Comparison of ENCODE assay signal across 11 mouse cellular contexts in the genomic region with DNA sequence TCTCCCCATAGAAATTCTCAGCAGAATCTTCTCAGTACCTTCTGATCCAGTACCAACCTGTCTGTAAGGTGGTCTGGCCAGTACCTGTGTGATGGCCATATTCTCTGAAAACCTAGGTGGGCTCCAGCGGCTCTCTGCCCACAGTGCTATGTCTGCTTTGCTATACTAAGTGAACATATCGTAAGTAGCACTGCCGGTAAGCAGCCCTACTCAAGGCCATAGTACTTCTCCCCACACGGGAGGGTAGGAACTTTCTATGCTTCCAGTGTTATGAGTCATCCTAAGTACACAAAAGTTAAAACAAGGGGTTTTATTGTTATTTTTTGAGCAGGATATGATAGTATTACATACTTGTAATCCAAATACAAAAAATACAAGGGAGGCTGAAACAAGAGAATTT. TPM values are rescaled to one million over a fixed set of nuclear protein-coding genes. Genes with fewer than 3 reads are reported as not detected.
DNase-seq lines count a peak whose midpoint lies in the region; ATAC-seq and TF ChIP-seq lines count a peak whose summit lies in the region.
"Had no signal": no experiment of that assay in that cellular context is flagged by ENCODE, and none has a peak within 500 bp of the region (broad histone marks: within the 10 kb centered on the region; RNA-seq: fewer than 3 reads in every experiment).

No protein-coding gene starts in this region.

- intact Hi-C loops in left cerebral cortex, postnatal 10 days (cut with DNase I): no loop called here

- H3K27ac ChIP-seq in forebrain, embryonic 10.5 days: peak overlapping the region; percentile 84; the same call in 1 of the 2 replicates
- no peak overlapping the region for H3K27ac ChIP-seq in forebrain, embryonic 16.5 days (ENCODE audit: low read length)
- H3K27ac ChIP-seq in limb, embryonic 13.5 days: no peak overlapping the region; the same call in 1 of the 2 replicates
- H3K27ac ChIP-seq in limb, embryonic 10.5 days: no peak overlapping the region; the same call in 1 of the 2 replicates
- peak overlapping the region; percentile 61 for H3K27ac ChIP-seq in embryonic facial prominence, embryonic 15.5 days (replicated peaks)
- peak overlapping the region; percentile 86 for H3K27ac ChIP-seq in liver, postnatal 0 days (ENCODE audit: low read depth)

- 84% methylated on average over 4 of the region's 4 CpGs for WGBS in forebrain, embryonic 10.5 days
- WGBS in forebrain, embryonic 16.5 days: 82% methylated on average over 4 of the region's 4 CpGs
- WGBS in limb, embryonic 13.5 days: 78% methylated on average over 4 of the region's 4 CpGs
- 75% methylated on average over 4 of the region's 4 CpGs for WGBS in limb, embryonic 10.5 days
- 62% methylated on average over 4 of the region's 4 CpGs for WGBS in embryonic facial prominence, embryonic 15.5 days
- WGBS in liver, postnatal 0 days (ENCODE audit: insufficient replicate concordance): 33% methylated on average over 4 of the region's 4 CpGs

- no peak for ATAC-seq in forebrain, embryonic 16.5 days
- no peak for ATAC-seq in limb, embryonic 13.5 days (ENCODE audit: low FRiP score, low read depth)
- ATAC-seq in embryonic facial prominence, embryonic 15.5 days (ENCODE audit: insufficient number of reproducible peaks, low FRiP score, low TSS enrichment, low read depth): no peak
- no peak for ATAC-seq in liver, postnatal 0 days

- H3K9ac ChIP-seq in forebrain, embryonic 16.5 days (replicated peaks; ENCODE audit: low read depth, low read length): no peak overlapping the region
- no peak overlapping the region for H3K9ac ChIP-seq in limb, embryonic 13.5 days
- no peak overlapping the region for H3K9ac ChIP-seq in embryonic facial prominence, embryonic 15.5 days
- H3K9ac ChIP-seq in liver, postnatal 0 days (replicated peaks): peak overlapping the region; percentile 28; the same call in 1 of the 2 replicates

- TF ChIP-seq EP300 in liver, postnatal 0 days (IDR thresholded peaks at IDR 0.05; ENCODE audit: low read depth): no peak

- no peaks in the 10 kb centered on the region for H3K27me3 ChIP-seq in forebrain, embryonic 10.5 days (ENCODE audit: poor library complexity, severe bottlenecking)
- no peaks in the 10 kb centered on the region for H3K27me3 ChIP-seq in forebrain, embryonic 16.5 days (replicated peaks; ENCODE audit: control insufficient read depth, insufficient read depth, low read length)
- no peaks in the 10 kb centered on the region for H3K27me3 ChIP-seq in limb, embryonic 13.5 days
- H3K27me3 ChIP-seq in limb, embryonic 10.5 days (ENCODE audit: low read depth, poor library complexity, severe bottlenecking): no peaks in the 10 kb centered on the region
- no peaks in the 10 kb centered on the region for H3K27me3 ChIP-seq in embryonic facial prominence, embryonic 15.5 days
- H3K27me3 ChIP-seq in liver, postnatal 0 days (ENCODE audit: insufficient read depth, low read length): no peaks in the 10 kb centered on the region

- H3K36me3 ChIP-seq in forebrain, embryonic 10.5 days (replicated peaks): peaks cover 12% of the 10 kb centered on the region
- no peaks in the 10 kb centered on the region for H3K36me3 ChIP-seq in forebrain, embryonic 16.5 days (ENCODE audit: control insufficient read depth, insufficient read depth)
- H3K36me3 ChIP-seq in limb, embryonic 13.5 days: no peaks in the 10 kb centered on the region
- peaks cover 2% of the 10 kb centered on the region for H3K36me3 ChIP-seq in limb, embryonic 10.5 days
- no peaks in the 10 kb centered on the region for H3K36me3 ChIP-seq in embryonic facial prominence, embryonic 15.5 days
- H3K36me3 ChIP-seq in liver, postnatal 0 days (replicated peaks; ENCODE audit: insufficient read depth, low read length): 0 out of 2 replicates have a peak, but pooled peaks cover 2% of the 10 kb centered on the region

- H3K4me2 ChIP-seq in forebrain, embryonic 16.5 days (ENCODE audit: low read length): no peak overlapping the region
- 0 out of 2 replicates have a peak overlapping the region, but pooled peaks have one; percentile 11 for H3K4me2 ChIP-seq in limb, embryonic 13.5 days (replicated peaks)
- no peak overlapping the region for H3K4me2 ChIP-seq in embryonic facial prominence, embryonic 15.5 days (replicated peaks)
- H3K4me2 ChIP-seq in liver, postnatal 0 days (ENCODE audit: low read depth, low read length): peak overlapping the region; percentile 54

- no peak for TF ChIP-seq CTCF in liver, postnatal 0 days (IDR thresholded peaks at IDR 0.05; ENCODE audit: low read depth)

- DNase-seq in forebrain, embryonic 10.5 days (ENCODE audit: extremely low spot score, low spot score): no peak
- no peak for DNase-seq in limb, embryonic 10.5 days (ENCODE audit: low spot score)
- DNase-seq in liver, postnatal 0 days: no peak
- no peak for DNase-seq in cerebellum, postnatal 25 days
- no peak for DNase-seq in left cerebral cortex, postnatal 10 days (ENCODE audit: extremely low spot score in 1 of 2, low spot score in 2 of 2)
- DNase-seq: adrenal gland, postnatal 14 days; kidney, adult 9 months; spleen, adult 18-20 months had no signal

- no peak overlapping the region for H3K4me3 ChIP-seq in forebrain, embryonic 10.5 days
- H3K4me3 ChIP-seq in forebrain, embryonic 16.5 days (replicated peaks; ENCODE audit: low read length): no peak overlapping the region
- no peak overlapping the region for H3K4me3 ChIP-seq in limb, embryonic 13.5 days
- H3K4me3 ChIP-seq in limb, embryonic 10.5 days: no peak overlapping the region
- H3K4me3 ChIP-seq in embryonic facial prominence, embryonic 15.5 days (replicated peaks): no peak overlapping the region
- H3K4me3 ChIP-seq in liver, postnatal 0 days (ENCODE audit: low read depth, low read length): no peak overlapping the region

- peaks cover 66% of the 10 kb centered on the region for H3K4me1 ChIP-seq in forebrain, embryonic 10.5 days
- peaks cover 40% of the 10 kb centered on the region for H3K4me1 ChIP-seq in forebrain, embryonic 16.5 days (replicated peaks; ENCODE audit: control insufficient read depth, insufficient read depth, low read length)
- peaks cover 70% of the 10 kb centered on the region for H3K4me1 ChIP-seq in limb, embryonic 13.5 days
- peaks cover 60% of the 10 kb centered on the region for H3K4me1 ChIP-seq in limb, embryonic 10.5 days
- peaks cover 63% of the 10 kb centered on the region for H3K4me1 ChIP-seq in embryonic facial prominence, embryonic 15.5 days
- peaks cover 51% of the 10 kb centered on the region for H3K4me1 ChIP-seq in liver, postnatal 0 days (ENCODE audit: insufficient read depth)

- H3K9me3 ChIP-seq in forebrain, embryonic 10.5 days: no peaks in the 10 kb centered on the region
- H3K9me3 ChIP-seq in forebrain, embryonic 16.5 days (ENCODE audit: control insufficient read depth, low read length): no peaks in the 10 kb centered on the region
- H3K9me3 ChIP-seq in limb, embryonic 13.5 days: no peaks in the 10 kb centered on the region
- no peaks in the 10 kb centered on the region for H3K9me3 ChIP-seq in limb, embryonic 10.5 days (replicated peaks)
- H3K9me3 ChIP-seq in embryonic facial prominence, embryonic 15.5 days (replicated peaks): no peaks in the 10 kb centered on the region
- no peaks in the 10 kb centered on the region for H3K9me3 ChIP-seq in liver, postnatal 0 days (ENCODE audit: low read length)

RNA-seq across cellular contexts. Expression of a gene that starts 16.6 kb away (rescaled TPM):
- polyA plus RNA-seq in forebrain, embryonic 10.5 days (2016; fragmentation: Nextera tagmentation; extraction: Ambion mirVana): 40.6 and 43.9 TPM in 2 replicates
- 41.7 and 45.6 TPM in 2 replicates for polyA plus RNA-seq in forebrain, embryonic 16.5 days (2015; fragmentation: Nextera tagmentation; extraction: Ambion mirVana)
- polyA plus RNA-seq in limb, embryonic 13.5 days (2015; fragmentation: Nextera tagmentation; extraction: Ambion mirVana): 42.7 and 45.7 TPM in 2 replicates
- polyA plus RNA-seq in limb, embryonic 10.5 days (2016; fragmentation: Nextera tagmentation; extraction: Ambion mirVana): 38.2 and 40.0 TPM in 2 replicates
- polyA plus RNA-seq in embryonic facial prominence, embryonic 15.5 days (2015; fragmentation: Nextera tagmentation; extraction: Ambion mirVana): 49.9 and 52.7 TPM in 2 replicates
- polyA plus RNA-seq in liver, postnatal 0 days (2015; fragmentation: Nextera tagmentation; extraction: Ambion mirVana): 9.0 and 9.5 TPM in 2 replicates
- 10 to 100 TPM; 61.3 to 64.7 TPM for total RNA-seq in left cerebral cortex, postnatal 10 days (2021)

RNA-seq across cellular contexts. Expression of a gene that starts 24.9 kb away (rescaled TPM):
- 0.32 and 0.58 TPM in 2 replicates for polyA plus RNA-seq in forebrain, embryonic 10.5 days (2016; fragmentation: Nextera tagmentation; extraction: Ambion mirVana)
- 0.41 and 0.52 TPM in 2 replicates for polyA plus RNA-seq in forebrain, embryonic 16.5 days (2015; fragmentation: Nextera tagmentation; extraction: Ambion mirVana)
- polyA plus RNA-seq in limb, embryonic 13.5 days (2015; fragmentation: Nextera tagmentation; extraction: Ambion mirVana): 0.22 and 0.45 TPM in 2 replicates
- 0.20 and 0.58 TPM in 2 replicates for polyA plus RNA-seq in limb, embryonic 10.5 days (2016; fragmentation: Nextera tagmentation; extraction: Ambion mirVana)
- polyA plus RNA-seq in embryonic facial prominence, embryonic 15.5 days (2015; fragmentation: Nextera tagmentation; extraction: Ambion mirVana): 0.16 and 0.27 TPM in 2 replicates
- polyA plus RNA-seq in liver, postnatal 0 days (2015; fragmentation: Nextera tagmentation; extraction: Ambion mirVana): not detected in 2 replicates
- not detected for total RNA-seq in left cerebral cortex, postnatal 10 days (2021)
- total RNA-seq: adrenal gland, postnatal 14 days had no signal

RNA-seq across cellular contexts. Expression of a gene that starts 36.6 kb away (rescaled TPM):
- 552 and 592 TPM in 2 replicates for polyA plus RNA-seq in forebrain, embryonic 10.5 days (2016; fragmentation: Nextera tagmentation; extraction: Ambion mirVana)
- polyA plus RNA-seq in forebrain, embryonic 16.5 days (2015; fragmentation: Nextera tagmentation; extraction: Ambion mirVana): 213 and 225 TPM in 2 replicates
- 310 and 320 TPM in 2 replicates for polyA plus RNA-seq in limb, embryonic 13.5 days (2015; fragmentation: Nextera tagmentation; extraction: Ambion mirVana)
- 507 and 566 TPM in 2 replicates for polyA plus RNA-seq in limb, embryonic 10.5 days (2016; fragmentation: Nextera tagmentation; extraction: Ambion mirVana)
- 230 and 231 TPM in 2 replicates for polyA plus RNA-seq in embryonic facial prominence, embryonic 15.5 days (2015; fragmentation: Nextera tagmentation; extraction: Ambion mirVana)
- 53.6 and 57.6 TPM in 2 replicates for polyA plus RNA-seq in liver, postnatal 0 days (2015; fragmentation: Nextera tagmentation; extraction: Ambion mirVana)
- total RNA-seq in left cerebral cortex, postnatal 10 days (2021): 10 to 100 TPM; 71.0 to 73.0 TPM

RNA-seq across cellular contexts. Expression of a gene that starts 43.8 kb away (rescaled TPM):
- polyA plus RNA-seq in forebrain, embryonic 10.5 days (2016; fragmentation: Nextera tagmentation; extraction: Ambion mirVana): not detected in 2 replicates
- polyA plus RNA-seq in forebrain, embryonic 16.5 days (2015; fragmentation: Nextera tagmentation; extraction: Ambion mirVana): not detected in 2 replicates
- not detected in 2 replicates for polyA plus RNA-seq in limb, embryonic 13.5 days (2015; fragmentation: Nextera tagmentation; extraction: Ambion mirVana)
- polyA plus RNA-seq in limb, embryonic 10.5 days (2016; fragmentation: Nextera tagmentation; extraction: Ambion mirVana): not detected in 2 replicates
- not detected in 2 replicates for polyA plus RNA-seq in embryonic facial prominence, embryonic 15.5 days (2015; fragmentation: Nextera tagmentation; extraction: Ambion mirVana)
- polyA plus RNA-seq in liver, postnatal 0 days (2015; fragmentation: Nextera tagmentation; extraction: Ambion mirVana): not detected in 2 replicates
- 10 to 100 TPM in 1 of 2 experiments, 1 to 10 TPM in 1; 6.7 to 11.1 TPM for total RNA-seq in left cerebral cortex, postnatal 10 days (2021)
- total RNA-seq: adrenal gland, postnatal 14 days had no signal

RNA-seq across cellular contexts. Expression of a gene that starts 44.2 kb away (rescaled TPM):
- 50.1 and 51.5 TPM in 2 replicates for polyA plus RNA-seq in forebrain, embryonic 10.5 days (2016; fragmentation: Nextera tagmentation; extraction: Ambion mirVana)
- 53.8 and 54.3 TPM in 2 replicates for polyA plus RNA-seq in forebrain, embryonic 16.5 days (2015; fragmentation: Nextera tagmentation; extraction: Ambion mirVana)
- 32.2 and 34.5 TPM in 2 replicates for polyA plus RNA-seq in limb, embryonic 13.5 days (2015; fragmentation: Nextera tagmentation; extraction: Ambion mirVana)
- 41.1 and 43.4 TPM in 2 replicates for polyA plus RNA-seq in limb, embryonic 10.5 days (2016; fragmentation: Nextera tagmentation; extraction: Ambion mirVana)
- polyA plus RNA-seq in embryonic facial prominence, embryonic 15.5 days (2015; fragmentation: Nextera tagmentation; extraction: Ambion mirVana): 31.3 and 34.0 TPM in 2 replicates
- polyA plus RNA-seq in liver, postnatal 0 days (2015; fragmentation: Nextera tagmentation; extraction: Ambion mirVana): 12.7 and 13.2 TPM in 2 replicates
- 10 to 100 TPM; 36.1 to 36.8 TPM for total RNA-seq in left cerebral cortex, postnatal 10 days (2021)

Comparison
In these comparisons a context has a peak if more than half of its experiments do, and no peak if none do; other contexts are left out.
1. H3K27ac ChIP-seq: peak in forebrain, embryonic 10.5 days (single experiment), embryonic facial prominence, embryonic 15.5 days (single experiment) and liver, postnatal 0 days (single experiment); none in forebrain, embryonic 16.5 days (single experiment), limb, embryonic 13.5 days (single experiment) and limb, embryonic 10.5 days (single experiment).
2. H3K4me2 ChIP-seq: peak in limb, embryonic 13.5 days (single experiment) and liver, postnatal 0 days (single experiment); none in forebrain, embryonic 16.5 days (single experiment) and embryonic facial prominence, embryonic 15.5 days (single experiment).